Mouse (Mus musculus) cerebellum, adult 18-20 months (tissue): ENCODE results near the gene Secisbp2l.

Experiments
- DNase-seq, 2 experiments: peaks; one replicate each; pipeline ENCODE4 v3.0.0; 2021

Secisbp2l gene

GRCm38 (mm10) chr2:125701606-125702005, 81.1 kb downstream of the Secisbp2l start:
- no peak for DNase-seq

- DNase-seq = no peak
Observed at GRCm38 (mm10) chr2:125696219-125696618, 86.5 kb downstream of the Secisbp2l start.

- no peak for DNase-seq
Observed at GRCm38 (mm10) chr2:125694798-125695197, 87.9 kb downstream of the Secisbp2l start.

- no peak for DNase-seq
Observed at GRCm38 (mm10) chr2:125692010-125692409, 90.7 kb downstream of the Secisbp2l start.
